Mouse (Mus musculus) heart, embryonic 12.5 days (tissue): ENCODE measurements around the gene Ufl1. TPM values are rescaled to one million over a fixed set of nuclear protein-coding genes. Genes with fewer than 3 reads are reported as not detected.
"Not testable (repeated sequence)": the region's sequence is repeated elsewhere in the genome, so short reads cannot be mapped to it uniquely, and the experiment has no call there.

Experiments used
- ATAC-seq: fragments of 200-750 bp; cut with Nextera tagmentation; 2 replicates; pipeline ENCODE4 v1.8.0; 2017; ENCODE audit warnings: moderate TSS enrichment, moderate library complexity; ENCODE audit not compliant: insufficient number of reproducible peaks, low FRiP score
- H3K27ac ChIP-seq: fragments of 300-500 bp; sonication (generic); 2 replicates; pipeline ENCODE4 v1.5.1; 2016; ENCODE audit warnings: mild to moderate bottlenecking, moderate library complexity; ENCODE audit not compliant: poor library complexity, severe bottlenecking
- H3K27me3 ChIP-seq: fragments of 300-500 bp; sonication (generic); replicated peaks from 2 replicates; pipeline ENCODE4 v1.6.1; 2016; ENCODE audit warnings: mild to moderate bottlenecking, moderate library complexity
- H3K36me3 ChIP-seq: fragments of 300-500 bp; sonication (generic); 2 replicates; pipeline ENCODE4 v1.6.1; 2016; ENCODE audit warnings: mild to moderate bottlenecking, moderate library complexity
- H3K4me1 ChIP-seq: fragments of 300-500 bp; sonication (generic); replicated peaks from 2 replicates; pipeline ENCODE4 v1.6.1; 2016; ENCODE audit warnings: mild to moderate bottlenecking
- H3K4me2 ChIP-seq: fragments of 300-500 bp; sonication (generic); 2 replicates; pipeline ENCODE4 v1.6.1; 2016; ENCODE audit warnings: mild to moderate bottlenecking, moderate library complexity
- H3K4me3 ChIP-seq: fragments of 300-500 bp; sonication (generic); 2 replicates; pipeline ENCODE4 v1.5.1; 2016; ENCODE audit warnings: mild to moderate bottlenecking
- H3K9ac ChIP-seq: fragments of 300-500 bp; sonication (generic); 2 replicates; pipeline ENCODE4 v1.6.1; 2016; ENCODE audit warnings: mild to moderate bottlenecking, moderate library complexity
- H3K9me3 ChIP-seq: fragments of 300-500 bp; sonication (generic); replicated peaks from 2 replicates; pipeline ENCODE4 v1.6.1; 2016; ENCODE audit warnings: mild to moderate bottlenecking, moderate library complexity
- WGBS: fragments of 180-500 bp; shearing (Covaris S2); methylation state at CpG from one replicate; pipeline ENCODE4 v1.1.7; 2016; 5-methylcytosine and 5-hydroxymethylcytosine counted together
- polyA plus RNA-seq: library from polyadenylated mRNA; unstranded; fragments of >200 nt; fragmentation: Nextera tagmentation; extraction: Ambion mirVana; gene quantifications from 2 replicates; pipeline ENCODE4 v1.2.1, GENCODE M21; 2016

Gene Ufl1
- 29.8 and 32.4 TPM in 2 replicates for polyA plus RNA-seq

DNA sequence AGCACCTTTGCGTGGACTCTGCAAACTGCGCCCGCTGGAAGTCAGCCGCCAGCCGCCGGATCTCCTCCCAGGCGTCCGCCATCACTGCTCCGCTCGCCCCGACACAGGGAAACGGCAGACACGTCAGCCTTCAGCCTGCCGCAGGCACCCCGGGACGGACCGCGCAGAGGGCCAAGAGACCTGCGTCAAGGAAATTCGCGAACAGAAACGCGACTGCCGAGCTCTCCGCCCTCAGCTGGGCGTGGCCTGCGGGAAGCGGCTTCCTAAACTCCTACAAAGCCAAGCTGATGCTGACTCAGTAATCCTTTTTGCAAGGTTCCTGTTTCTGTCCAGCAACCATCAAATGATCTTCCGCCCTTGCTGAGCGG, at the start of gene Ufl1:
Gene Ufl1, minus strand, starts transcription at position 151 of the 368 bp plus-strand sequence.
- Histone ChIP-seq H3K27ac (peak within 1 kb of the TSS; percentile 94), H3K9ac (peak within 1 kb of the TSS; percentile 80), H3K4me1 (0 out of 2 replicates have a peak, but pooled peaks cover 5% of the 10 kb centered on the region), H3K4me3 (peak within 1 kb of the TSS; percentile 72), H3K36me3 (peaks cover 24% of the 10 kb centered on the region), H3K9me3 (no peaks in the 10 kb centered on the region), H3K27me3 (no peaks in the 10 kb centered on the region), H3K4me2 (peak within 1 kb of the TSS; percentile 58)
- under 1% methylated on average over 26 of the region's 30 CpGs for WGBS
- peak; percentile 98 for ATAC-seq

DNA sequence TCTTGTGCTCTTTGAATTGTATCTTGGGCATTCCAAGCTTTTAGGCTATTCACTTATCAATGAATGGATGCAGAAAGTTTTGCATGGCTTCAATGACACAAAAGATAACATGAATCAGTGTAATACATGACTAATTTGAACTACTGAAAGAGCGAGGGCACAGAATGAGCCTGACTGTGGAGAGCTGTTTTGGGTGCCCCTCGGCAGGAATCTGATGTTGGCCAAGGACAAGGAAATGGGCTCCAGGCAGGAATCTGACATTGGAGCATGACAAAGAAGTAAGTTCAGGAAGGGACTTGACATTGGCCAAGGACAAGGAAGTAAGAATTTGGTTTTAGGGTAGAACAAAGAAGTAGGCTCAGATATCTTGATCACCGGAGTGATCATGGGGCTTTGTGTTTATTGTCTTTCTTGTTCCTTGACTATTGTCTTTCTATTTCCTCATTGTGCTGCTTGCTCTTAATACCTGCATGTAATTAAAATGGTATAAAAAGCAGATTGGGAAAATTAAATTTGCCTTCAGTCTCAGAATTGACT, 44.1 kb upstream of the Ufl1 start:
- H3K27me3 ChIP-seq: no peaks in the 10 kb centered on the region
- H3K36me3 ChIP-seq: no peaks in the 10 kb centered on the region
- no peak overlapping the region for H3K4me2 ChIP-seq
- no peak overlapping the region for H3K27ac ChIP-seq
- ATAC-seq: no peak
- H3K4me3 ChIP-seq: no peak overlapping the region
- WGBS: 82% methylated on average over 3 of the region's 3 CpGs
- no peaks in the 10 kb centered on the region for H3K9me3 ChIP-seq
- no peak overlapping the region for H3K9ac ChIP-seq
- H3K4me1 ChIP-seq: no peaks in the 10 kb centered on the region

DNA sequence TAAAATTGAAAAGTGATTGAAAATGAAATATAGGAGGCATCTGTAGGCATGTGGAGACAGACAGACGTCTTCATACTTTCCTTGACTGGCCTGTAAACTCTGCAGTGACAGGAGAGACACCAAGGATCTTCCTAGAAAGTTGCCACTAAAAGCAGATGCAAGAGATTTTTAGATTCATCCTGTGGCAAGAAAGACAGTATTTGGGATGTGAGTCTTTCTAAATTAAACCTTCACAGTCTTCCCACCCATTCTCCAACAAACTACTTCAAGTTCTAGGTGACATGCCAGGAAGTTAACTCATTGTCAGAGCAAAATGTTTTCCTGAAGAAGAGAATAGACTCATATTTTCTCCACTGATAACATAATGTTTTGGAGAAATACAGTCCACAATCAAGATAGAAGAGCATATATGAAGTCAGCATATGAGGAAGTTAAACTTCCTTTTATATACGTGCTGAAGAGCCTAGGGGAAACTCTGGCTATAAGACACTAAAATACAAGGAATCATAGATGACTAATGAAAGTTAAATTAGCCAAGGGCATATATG, 41.1 kb upstream of the Ufl1 start:
- no peaks in the 10 kb centered on the region for H3K9me3 ChIP-seq
- ATAC-seq: no peak
- H3K4me3 ChIP-seq: no peak overlapping the region
- H3K4me1 ChIP-seq: no peaks in the 10 kb centered on the region
- H3K9ac ChIP-seq: no peak overlapping the region
- no peak overlapping the region for H3K27ac ChIP-seq
- no peak overlapping the region for H3K4me2 ChIP-seq
- no peaks in the 10 kb centered on the region for H3K27me3 ChIP-seq
- 57% methylated on average over 2 of the region's 2 CpGs for WGBS
- H3K36me3 ChIP-seq: no peaks in the 10 kb centered on the region

DNA sequence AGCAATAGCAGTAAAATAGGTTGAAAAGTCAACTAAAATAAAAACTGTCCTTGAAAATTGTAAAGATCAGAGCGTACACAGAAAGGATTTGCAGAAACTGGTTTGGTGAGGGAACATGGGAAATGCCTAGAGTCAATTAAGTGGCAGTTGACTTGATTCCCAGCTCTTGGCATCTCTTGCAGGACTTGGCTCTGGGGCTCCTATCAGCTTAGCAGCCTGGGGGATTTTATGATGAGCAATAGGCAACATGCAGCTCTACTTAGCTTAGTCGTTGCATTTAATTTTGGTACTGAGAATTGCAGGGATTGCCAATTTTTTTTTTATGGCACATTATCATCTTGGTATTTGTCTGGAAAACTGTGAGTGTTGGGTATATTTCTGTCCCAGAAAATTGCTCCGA, 32.1 kb upstream of the Ufl1 start:
- Histone ChIP-seq H3K4me3 (no peak overlapping the region), H3K4me2 (no peak overlapping the region), H3K27me3 (no peaks in the 10 kb centered on the region), H3K4me1 (no peaks in the 10 kb centered on the region), H3K9me3 (no peaks in the 10 kb centered on the region), H3K9ac (no peak overlapping the region), H3K36me3 (no peaks in the 10 kb centered on the region), H3K27ac (no peak overlapping the region)
- 72% methylated on average over 3 of the region's 3 CpGs for WGBS
- ATAC-seq: no peak

DNA sequence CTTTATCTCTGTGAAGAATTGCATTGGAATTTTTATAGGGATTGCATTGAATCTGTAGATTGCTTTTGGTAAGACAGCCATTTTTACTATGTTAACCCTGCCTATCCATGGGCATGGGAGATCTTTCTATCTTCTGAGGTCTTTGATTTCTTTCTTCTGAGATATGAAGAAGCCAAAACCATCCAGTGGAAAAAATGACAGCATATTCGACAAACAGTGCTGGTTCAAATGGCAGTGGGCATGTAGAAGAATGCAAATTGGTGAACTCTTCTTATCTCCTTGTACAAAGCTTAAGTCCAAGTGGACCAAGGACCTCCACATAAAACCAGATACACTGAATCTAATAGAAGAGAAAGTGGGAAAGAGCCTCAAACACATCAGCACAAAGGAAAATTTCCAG, 3.4 kb upstream of the Ufl1 start:
- not testable (repeated sequence) for H3K27ac ChIP-seq, ATAC-seq, H3K9ac ChIP-seq, H3K27me3 ChIP-seq, H3K9me3 ChIP-seq, H3K4me1 ChIP-seq, H3K4me2 ChIP-seq, H3K4me3 ChIP-seq, H3K36me3 ChIP-seq
- 68% methylated on average over 1 of the region's 1 CpGs for WGBS

DNA sequence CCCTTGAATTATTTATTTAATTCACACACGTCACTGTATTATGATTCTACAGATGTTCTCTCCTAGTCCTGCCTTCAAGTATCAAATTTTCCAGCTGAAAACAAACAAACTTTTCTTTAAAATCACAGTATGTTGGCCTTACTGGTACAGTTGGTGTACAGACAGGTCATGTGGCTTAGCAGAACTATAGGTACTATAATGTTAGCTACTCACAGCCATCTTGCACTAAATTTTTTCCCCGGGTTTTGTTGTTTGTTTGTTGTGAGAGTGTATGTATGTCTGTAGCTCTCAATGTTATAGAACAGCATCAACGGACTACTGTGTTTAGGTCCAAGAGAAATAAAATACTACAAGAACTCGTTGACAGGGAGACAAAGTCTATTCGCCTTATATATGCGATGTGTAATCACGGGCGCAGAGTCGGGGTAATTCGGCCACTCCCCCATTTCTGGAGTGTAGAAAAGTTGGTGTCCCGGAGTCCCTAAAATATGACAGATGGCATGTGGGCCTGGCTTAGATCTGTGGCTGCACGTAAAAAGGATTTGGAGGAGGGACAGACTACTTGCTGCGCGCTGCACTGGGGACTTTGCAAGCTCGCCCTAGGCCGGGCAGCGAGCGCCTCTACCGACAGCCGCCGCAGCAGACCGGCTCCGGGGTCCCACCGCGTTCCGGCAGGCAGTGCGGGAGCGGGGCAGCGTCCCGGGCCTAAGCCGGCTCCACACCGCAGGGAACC, 517 bp downstream of the Ufl1 start:
- H3K9me3 ChIP-seq: no peaks in the 10 kb centered on the region
- peak; percentile 91 for ATAC-seq
- H3K27ac ChIP-seq: peak overlapping the region; percentile 94
- H3K4me1 ChIP-seq: 0 out of 2 replicates have a peak, but pooled peaks cover 5% of the 10 kb centered on the region
- WGBS: 2% methylated on average over 29 of the region's 32 CpGs
- no peaks in the 10 kb centered on the region for H3K27me3 ChIP-seq
- H3K4me2 ChIP-seq: peak overlapping the region; percentile 58
- peaks cover 24% of the 10 kb centered on the region for H3K36me3 ChIP-seq
- H3K4me3 ChIP-seq: peak overlapping the region; percentile 72
- H3K9ac ChIP-seq: peak overlapping the region; percentile 80

DNA sequence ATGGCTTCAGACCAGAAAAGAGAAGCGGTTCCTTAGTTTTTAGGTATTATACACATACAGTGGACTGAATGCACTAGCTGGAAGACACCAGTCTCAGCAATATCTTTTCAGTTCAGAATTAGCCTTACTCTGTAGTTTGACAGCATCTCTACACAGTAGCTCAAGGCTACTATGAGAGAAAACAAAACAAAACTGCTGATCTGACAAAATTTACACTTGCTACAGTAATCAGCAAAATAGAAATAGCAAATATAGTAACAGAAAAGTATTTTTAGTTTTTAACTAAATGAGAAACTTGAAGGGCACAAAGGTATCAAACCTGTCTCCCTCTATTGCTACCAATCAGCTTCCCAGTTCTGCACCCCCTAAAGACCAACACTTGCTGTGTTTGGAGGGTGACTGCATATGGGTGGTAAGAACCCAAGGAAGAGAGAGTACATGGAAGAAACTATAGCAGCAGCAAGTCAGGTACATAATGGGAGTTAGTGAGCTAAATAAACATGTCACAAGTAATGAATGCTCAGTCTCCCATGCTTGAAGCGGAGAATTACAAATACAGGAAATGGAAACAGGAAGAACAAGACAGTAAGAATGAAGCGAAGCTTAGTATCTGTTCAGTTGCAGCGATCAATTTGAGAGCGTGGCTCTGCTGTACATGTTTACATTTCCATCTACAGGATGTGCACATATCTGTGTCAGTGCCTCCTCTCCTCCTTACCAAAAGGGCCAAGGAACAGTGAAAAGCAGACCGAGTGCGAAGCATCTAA, 8.6 kb downstream of the Ufl1 start:
- Histone ChIP-seq H3K9ac (no peak overlapping the region), H3K36me3 (peaks cover 68% of the 10 kb centered on the region), H3K27ac (no peak overlapping the region), H3K4me3 (no peak overlapping the region), H3K9me3 (no peaks in the 10 kb centered on the region), H3K27me3 (no peaks in the 10 kb centered on the region), H3K4me1 (no peaks in the 10 kb centered on the region), H3K4me2 (no peak overlapping the region)
- no peak for ATAC-seq
- WGBS: 75% methylated on average over 7 of the region's 7 CpGs

DNA sequence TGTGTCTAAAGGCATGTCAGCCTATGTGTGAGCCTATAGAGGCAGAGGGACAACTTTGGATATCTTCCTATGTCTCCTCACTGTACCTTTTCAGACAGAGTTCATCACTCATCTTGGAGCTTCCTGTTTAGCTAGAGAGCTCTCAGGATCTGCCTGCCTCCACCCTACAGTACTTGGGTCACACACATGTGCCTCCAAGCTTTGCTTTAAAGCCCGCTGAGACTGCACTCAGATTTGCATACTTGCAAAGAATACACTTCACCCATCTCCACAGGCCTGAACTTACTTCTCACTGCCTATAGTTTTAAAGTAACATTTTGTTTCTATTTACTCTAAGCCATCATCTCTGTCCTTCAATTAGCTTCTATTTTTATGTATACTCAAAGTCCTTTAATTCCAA, 9.7 kb downstream of the Ufl1 start:
- H3K4me3 ChIP-seq: no peak overlapping the region
- no peak overlapping the region for H3K4me2 ChIP-seq
- no peak overlapping the region for H3K9ac ChIP-seq
- no peaks in the 10 kb centered on the region for H3K9me3 ChIP-seq
- no peak for ATAC-seq
- no peaks in the 10 kb centered on the region for H3K27me3 ChIP-seq
- no peak overlapping the region for H3K27ac ChIP-seq
- H3K4me1 ChIP-seq: no peaks in the 10 kb centered on the region
- 84% methylated on average over 1 of the region's 1 CpGs for WGBS
- peaks cover 72% of the 10 kb centered on the region for H3K36me3 ChIP-seq

DNA sequence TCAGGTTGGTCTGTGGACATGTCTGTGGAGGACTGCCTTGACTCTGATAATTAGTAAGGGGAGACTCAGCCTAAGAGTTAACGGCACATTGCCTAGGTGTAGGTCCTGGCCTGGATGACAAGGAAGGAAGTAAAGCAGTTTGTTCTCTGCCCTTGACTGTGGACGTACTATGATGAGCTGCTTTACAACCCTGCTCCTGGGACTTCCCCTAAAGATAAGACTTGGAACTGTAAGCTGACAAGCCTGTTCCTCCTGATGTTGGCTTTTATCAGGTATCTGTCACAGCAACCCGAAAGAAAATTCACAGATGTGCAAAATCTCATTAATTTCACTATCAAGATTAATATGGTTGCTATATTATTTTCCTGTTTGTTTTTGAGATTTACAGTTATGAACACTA, 14.5 kb downstream of the Ufl1 start:
- no peak overlapping the region for H3K27ac ChIP-seq
- peaks cover 68% of the 10 kb centered on the region for H3K36me3 ChIP-seq
- H3K27me3 ChIP-seq: no peaks in the 10 kb centered on the region
- no peak overlapping the region for H3K9ac ChIP-seq
- no peak overlapping the region for H3K4me2 ChIP-seq
- WGBS: 66% methylated on average over 3 of the region's 3 CpGs
- H3K4me1 ChIP-seq: no peaks in the 10 kb centered on the region
- no peak for ATAC-seq
- no peak overlapping the region for H3K4me3 ChIP-seq
- no peaks in the 10 kb centered on the region for H3K9me3 ChIP-seq

DNA sequence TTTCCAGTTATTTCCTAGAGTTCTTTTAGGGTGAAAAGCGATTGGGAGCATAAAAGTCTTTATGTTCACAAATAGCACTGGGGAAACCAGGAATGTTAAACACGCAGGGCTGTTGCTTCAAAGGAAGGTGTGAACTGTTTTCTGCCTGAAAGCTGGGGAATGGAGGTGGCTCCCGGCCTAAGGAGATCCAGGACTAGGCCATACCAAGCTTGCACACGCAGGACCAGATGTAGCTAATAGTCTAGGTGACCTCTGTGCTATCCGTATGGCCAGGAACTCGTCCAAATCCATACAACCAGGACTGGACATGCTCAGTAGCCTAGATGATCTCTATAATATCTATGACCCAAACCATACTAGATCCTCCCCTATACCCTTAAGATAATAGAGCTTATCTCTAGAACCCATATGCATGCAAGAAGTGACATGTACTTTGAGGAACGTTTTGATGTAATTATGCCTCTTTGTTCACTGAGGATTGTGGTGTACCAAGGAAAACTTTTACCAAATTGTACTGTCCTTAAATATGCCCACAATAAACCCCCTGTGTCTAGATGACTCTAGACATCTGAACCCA, 23.7 kb downstream of the Ufl1 start:
- Histone ChIP-seq H3K9ac (no peak overlapping the region), H3K4me2 (no peak overlapping the region), H3K36me3 (peaks cover 40% of the 10 kb centered on the region), H3K4me3 (no peak overlapping the region), H3K27me3 (no peaks in the 10 kb centered on the region), H3K27ac (no peak overlapping the region), H3K4me1 (no peaks in the 10 kb centered on the region), H3K9me3 (no peaks in the 10 kb centered on the region)
- ATAC-seq: no peak
- 85% methylated on average over 7 of the region's 7 CpGs for WGBS

DNA sequence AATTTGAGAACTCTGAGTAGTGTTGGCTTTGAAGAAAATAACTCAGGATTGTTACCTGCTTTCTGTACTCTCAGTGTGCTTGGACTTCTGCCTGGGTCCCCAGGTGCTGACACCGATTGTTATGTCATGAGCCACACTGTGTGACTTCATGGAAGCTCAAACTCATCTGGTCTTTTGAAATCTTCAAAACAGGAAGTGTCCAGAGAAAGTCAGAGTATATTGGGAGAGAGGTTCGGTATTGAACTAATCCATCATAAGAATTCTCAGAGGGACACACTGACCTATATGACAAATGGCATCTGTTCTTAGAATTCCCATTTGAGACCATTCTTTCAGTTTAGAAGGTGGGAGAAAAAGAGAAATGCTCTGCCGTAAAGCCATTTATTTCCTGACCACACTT, 38.8 kb downstream of the Ufl1 start, which contains the start of gene Fhl5:
Gene Fhl5, minus strand, starts transcription at position 101 of the 400 bp plus-strand sequence.
- Histone ChIP-seq H3K27ac (no peak within 1 kb of the TSS), H3K9ac (no peak within 1 kb of the TSS), H3K36me3 (0 out of 2 replicates have a peak, but pooled peaks cover 5% of the 10 kb centered on the region), H3K4me1 (no peaks in the 10 kb centered on the region), H3K4me2 (no peak within 1 kb of the TSS), H3K4me3 (no peak within 1 kb of the TSS), H3K27me3 (no peaks in the 10 kb centered on the region), H3K9me3 (no peaks in the 10 kb centered on the region)
- WGBS: 82% methylated on average over 3 of the region's 3 CpGs
- ATAC-seq: no peak
